Mouse (Mus musculus): ENCODE measurements around the gene Mllt6. TPM values are rescaled to one million over a fixed set of nuclear protein-coding genes. Genes with fewer than 3 reads are reported as not detected.
A peak's percentile ranks its signal among the peaks of the same experiment; 100 is the strongest.
"Not testable (repeated sequence)": the region's sequence is repeated elsewhere in the genome, so short reads cannot be mapped to it uniquely, and the experiment has no call there.

Mllt6 gene
- polyA plus RNA-seq, 1 experiment from 2014 or later, result 0.21 TPM

DNA sequence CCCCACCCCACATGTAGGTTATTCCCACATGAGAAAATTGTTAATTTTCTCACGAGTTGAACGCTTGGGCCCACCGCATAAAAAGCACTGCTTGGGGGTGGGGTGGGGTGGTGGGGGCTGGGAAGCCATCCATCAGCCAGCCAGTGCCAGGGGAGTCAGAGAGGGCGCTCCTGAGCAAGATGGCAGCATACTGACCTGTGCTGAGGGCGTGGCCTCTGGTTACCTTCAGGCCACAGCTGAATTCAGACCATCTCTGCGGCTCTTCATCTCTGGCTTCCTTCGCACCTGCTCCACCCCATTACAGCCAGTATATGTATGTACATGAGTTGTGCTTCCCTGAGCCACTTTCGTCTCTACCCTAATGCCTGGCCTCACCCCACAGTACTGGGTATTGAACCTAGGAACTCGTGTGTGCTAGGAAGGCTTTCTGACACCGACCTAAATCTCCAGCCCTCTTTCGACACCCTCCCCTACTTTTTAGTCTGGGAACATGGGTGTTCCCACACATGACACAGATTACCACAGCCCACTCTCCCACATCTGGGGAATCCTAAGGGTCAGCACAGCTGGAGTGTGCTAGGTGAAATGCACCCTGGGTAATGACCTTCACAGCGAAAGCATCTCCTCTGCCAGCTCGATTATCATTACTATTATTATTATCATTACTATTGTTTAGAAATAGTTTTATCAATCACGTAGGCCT lies 6.8 kb upstream of the Mllt6 start:
- 67% methylated on average over 14 of the region's 14 CpGs for WGBS (ENCODE audit: insufficient replicate concordance)
- Histone ChIP-seq H3K27me3 (ENCODE audit: control insufficient read depth, insufficient read depth, low read depth, low read length) (peaks cover 29% of the 10 kb centered on the region), H3K36me3 (ENCODE audit: control insufficient read depth, insufficient read depth) (no peaks in the 10 kb centered on the region), H3K27ac (ENCODE audit: low read length) (no peak overlapping the region), H3K9me3 (replicated peaks; ENCODE audit: control insufficient read depth, low read length) (no peaks in the 10 kb centered on the region), H3K4me1 (ENCODE audit: control insufficient read depth, low read depth, low read length) (peaks cover 14% of the 10 kb centered on the region), H3K4me3 (ENCODE audit: low read depth, low read length) (no peak overlapping the region), H3K4me2 (ENCODE audit: low read depth, low read length) (no peak overlapping the region), H3K9ac (ENCODE audit: low read depth, low read length) (no peak overlapping the region)
- no peak for ATAC-seq (ENCODE audit: low read depth)

DNA sequence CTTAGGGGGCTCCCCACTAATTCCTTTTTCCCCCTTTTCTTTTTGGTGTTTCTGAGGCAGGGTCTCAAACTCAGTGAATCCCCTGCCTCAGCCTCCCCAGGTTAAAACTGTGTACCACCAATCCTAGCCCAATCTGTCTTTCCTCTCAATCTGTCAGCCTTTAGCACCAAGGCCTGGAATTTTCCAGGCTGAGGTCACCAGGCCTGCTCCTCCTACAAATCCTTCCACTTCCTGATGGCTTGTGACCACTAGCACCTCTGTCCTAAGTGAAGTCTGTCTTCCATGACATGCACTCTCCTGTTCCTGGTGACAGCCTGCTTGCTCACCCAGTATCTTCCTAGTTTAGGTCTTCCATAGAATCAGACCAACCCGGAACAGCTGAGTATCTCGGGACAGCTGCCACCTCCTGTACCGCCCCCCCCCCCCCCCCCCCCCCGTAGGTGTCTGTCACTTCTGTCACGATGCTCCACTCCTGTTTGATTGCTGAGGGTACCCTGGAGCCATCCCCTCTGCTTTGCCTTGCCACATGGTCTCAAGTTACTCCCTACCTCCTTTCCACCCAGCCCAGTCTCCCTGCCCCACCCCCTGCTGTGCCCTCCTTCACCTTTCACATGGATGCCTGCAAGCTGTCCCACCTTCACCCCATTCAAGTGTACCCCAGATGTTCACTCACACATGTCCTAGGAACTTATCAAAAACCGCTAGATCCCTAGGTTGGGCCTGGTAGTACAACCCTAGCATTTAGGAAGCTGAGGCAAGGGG lies 5.8 kb upstream of the Mllt6 start:
- Histone ChIP-seq H3K27ac (ENCODE audit: low read length) (no peak overlapping the region), H3K27me3 (ENCODE audit: control insufficient read depth, insufficient read depth, low read depth, low read length) (peaks cover 38% of the 10 kb centered on the region), H3K9me3 (replicated peaks; ENCODE audit: control insufficient read depth, low read length) (no peaks in the 10 kb centered on the region), H3K4me1 (ENCODE audit: control insufficient read depth, low read depth, low read length) (peaks cover 20% of the 10 kb centered on the region), H3K36me3 (ENCODE audit: control insufficient read depth, insufficient read depth) (no peaks in the 10 kb centered on the region), H3K9ac (ENCODE audit: low read depth, low read length) (no peak overlapping the region), H3K4me3 (ENCODE audit: low read depth, low read length) (no peak overlapping the region), H3K4me2 (ENCODE audit: low read depth, low read length) (no peak overlapping the region)
- ATAC-seq (ENCODE audit: low read depth), result no peak
- whole genome bisulfite sequencing (ENCODE audit: insufficient replicate concordance), result 54% methylated on average over 4 of the region's 6 CpGs

- not testable (repeated sequence) for H3K36me3 ChIP-seq (ENCODE audit: control insufficient read depth, insufficient read depth); H3K27ac ChIP-seq (ENCODE audit: low read length); H3K9ac ChIP-seq (ENCODE audit: low read depth, low read length); H3K4me2 ChIP-seq (ENCODE audit: low read depth, low read length); ATAC-seq (ENCODE audit: low read depth); H3K9me3 ChIP-seq (replicated peaks; ENCODE audit: control insufficient read depth, low read length); H3K4me3 ChIP-seq (ENCODE audit: low read depth, low read length)
- peaks cover 44% of the 10 kb centered on the region for H3K27me3 ChIP-seq (ENCODE audit: control insufficient read depth, insufficient read depth, low read depth, low read length)
- 57% methylated on average over 6 of the region's 6 CpGs for WGBS (ENCODE audit: insufficient replicate concordance)
- peaks cover 21% of the 10 kb centered on the region for H3K4me1 ChIP-seq (ENCODE audit: control insufficient read depth, low read depth, low read length)
Observed at GRCm38 (mm10) chr11:97657967-97658366, 5.2 kb upstream of the Mllt6 start.

- Histone ChIP-seq H3K27ac (ENCODE audit: low read length) (peak overlapping the region; percentile 33; the same call in 1 of the 2 replicates), H3K4me3 (ENCODE audit: low read depth, low read length) (0 out of 2 replicates have a peak overlapping the region, but pooled peaks have one; percentile 64), H3K9me3 (replicated peaks; ENCODE audit: control insufficient read depth, low read length) (no peaks in the 10 kb centered on the region), H3K36me3 (ENCODE audit: control insufficient read depth, insufficient read depth) (no peaks in the 10 kb centered on the region), H3K9ac (ENCODE audit: low read depth, low read length) (no peak overlapping the region), H3K4me1 (ENCODE audit: control insufficient read depth, low read depth, low read length) (peaks cover 21% of the 10 kb centered on the region), H3K27me3 (ENCODE audit: control insufficient read depth, insufficient read depth, low read depth, low read length) (peaks cover 52% of the 10 kb centered on the region), H3K4me2 (ENCODE audit: low read depth, low read length) (peak overlapping the region; percentile 77)
- ATAC-seq (ENCODE audit: low read depth), result no peak
- 32% methylated on average over 11 of the region's 11 CpGs for WGBS (ENCODE audit: insufficient replicate concordance)
Observed at GRCm38 (mm10) chr11:97658751-97659266, 4.4 kb upstream of the Mllt6 start.

DNA sequence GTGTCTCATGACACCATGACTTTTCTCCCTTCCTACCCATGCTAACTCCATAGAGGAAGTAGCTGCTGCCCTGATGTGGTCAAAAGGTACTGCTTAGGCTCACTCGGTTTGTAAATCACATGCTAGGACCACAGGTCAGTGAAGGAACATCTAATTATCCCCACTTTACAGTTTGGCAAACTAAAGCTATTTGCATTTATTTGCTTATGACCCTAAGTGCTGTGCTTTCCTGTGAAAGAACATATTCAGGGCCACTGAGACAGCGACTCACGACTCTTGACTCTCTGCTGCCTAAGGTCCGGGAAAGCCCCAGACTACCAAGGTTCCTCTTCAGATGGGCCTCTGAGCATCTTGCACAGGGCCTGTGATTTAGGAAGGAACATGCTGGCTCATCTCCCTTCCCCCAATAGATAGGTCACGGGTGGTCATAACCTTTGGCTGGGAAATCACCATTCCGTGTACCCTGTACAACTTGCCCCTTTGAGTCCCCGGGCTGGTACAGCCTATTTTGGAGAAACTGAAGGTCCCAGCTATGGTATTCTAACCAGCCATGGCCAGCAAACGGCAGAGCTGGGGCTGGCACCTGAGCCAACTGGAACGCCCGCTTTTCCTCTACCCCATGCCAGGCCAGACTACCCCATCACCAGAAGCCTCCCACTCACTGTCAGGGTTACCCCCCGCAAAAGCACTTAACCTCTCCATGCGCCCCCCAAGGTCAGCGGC lies 3.8 kb upstream of the Mllt6 start:
- no peak for ATAC-seq (ENCODE audit: low read depth)
- Histone ChIP-seq H3K4me3 (ENCODE audit: low read depth, low read length) (peak overlapping the region; percentile 64), H3K27me3 (ENCODE audit: control insufficient read depth, insufficient read depth, low read depth, low read length) (peaks cover 59% of the 10 kb centered on the region), H3K9me3 (replicated peaks; ENCODE audit: control insufficient read depth, low read length) (no peaks in the 10 kb centered on the region), H3K36me3 (ENCODE audit: control insufficient read depth, insufficient read depth) (no peaks in the 10 kb centered on the region), H3K27ac (ENCODE audit: low read length) (peak overlapping the region; percentile 74), H3K9ac (ENCODE audit: low read depth, low read length) (peak overlapping the region; percentile 62), H3K4me1 (ENCODE audit: control insufficient read depth, low read depth, low read length) (peaks cover 21% of the 10 kb centered on the region), H3K4me2 (ENCODE audit: low read depth, low read length) (peak overlapping the region; percentile 77)
- 4% methylated on average over 13 of the region's 13 CpGs for WGBS (ENCODE audit: insufficient replicate concordance)

DNA sequence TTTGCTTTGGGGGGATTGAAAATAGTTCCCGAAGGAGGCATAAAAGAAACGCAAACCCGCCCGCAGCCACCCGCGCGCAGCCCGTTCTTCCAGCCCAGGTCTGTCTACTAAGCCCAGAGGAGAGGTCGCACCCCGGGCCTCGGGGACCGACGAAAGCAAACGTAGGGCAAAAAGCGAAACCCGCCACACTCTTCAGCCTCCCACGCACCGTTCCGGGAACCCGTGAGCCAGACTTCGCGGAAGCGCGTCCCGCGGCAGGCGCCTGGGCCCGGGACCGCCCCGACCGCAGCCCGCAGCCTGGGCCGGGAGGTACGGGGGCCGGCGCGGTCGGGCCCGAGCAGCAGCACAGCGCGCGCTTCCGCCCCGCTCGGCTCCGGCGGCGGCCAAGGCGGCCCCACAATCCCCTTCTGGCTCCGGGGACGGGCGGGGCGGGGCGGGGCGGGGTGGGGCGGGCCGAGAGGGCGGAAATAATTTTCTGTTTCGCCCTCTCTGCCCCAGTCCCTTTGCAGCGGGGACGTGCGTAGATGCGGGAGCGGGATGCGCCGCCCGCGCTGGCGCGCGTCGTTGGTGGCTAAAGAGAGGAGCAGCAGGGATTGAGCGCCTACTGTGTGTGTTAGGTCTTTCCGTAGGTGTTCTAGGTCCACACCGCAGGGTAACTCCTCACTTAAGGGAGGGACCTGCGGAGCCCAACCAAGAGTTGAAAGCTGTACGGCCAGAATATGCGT lies 3.1 kb upstream of the Mllt6 start:
- WGBS (ENCODE audit: insufficient replicate concordance), result under 1% methylated on average over 66 of the region's 78 CpGs
- H3K4me1 ChIP-seq (ENCODE audit: control insufficient read depth, low read depth, low read length), result peaks cover 21% of the 10 kb centered on the region

GRCm38 (mm10) chr11:97660734-97661647 lies 2.2 kb upstream of the Mllt6 start:
- Histone ChIP-seq H3K4me3 (ENCODE audit: low read depth, low read length) (peak overlapping the region; percentile 64), H3K36me3 (ENCODE audit: control insufficient read depth, insufficient read depth) (no peaks in the 10 kb centered on the region), H3K9me3 (replicated peaks; ENCODE audit: control insufficient read depth, low read length) (no peaks in the 10 kb centered on the region), H3K9ac (ENCODE audit: low read depth, low read length) (no peak overlapping the region), H3K4me2 (ENCODE audit: low read depth, low read length) (peak overlapping the region; percentile 77), H3K27ac (ENCODE audit: low read length) (no peak overlapping the region), H3K4me1 (ENCODE audit: control insufficient read depth, low read depth, low read length) (peaks cover 21% of the 10 kb centered on the region), H3K27me3 (ENCODE audit: control insufficient read depth, insufficient read depth, low read depth, low read length) (peaks cover 74% of the 10 kb centered on the region)
- WGBS (ENCODE audit: insufficient replicate concordance), result 3% methylated on average over 27 of the region's 27 CpGs
- ATAC-seq (ENCODE audit: low read depth), result no peak

More for the DNA sequence above, 3.1 kb upstream of the Mllt6 start:
- peak overlapping the region; percentile 74 for H3K27ac ChIP-seq (ENCODE audit: low read length)
- no peaks in the 10 kb centered on the region for H3K9me3 ChIP-seq (replicated peaks; ENCODE audit: control insufficient read depth, low read length)
- peak overlapping the region; percentile 77 for H3K4me2 ChIP-seq (ENCODE audit: low read depth, low read length)
- no peaks in the 10 kb centered on the region for H3K36me3 ChIP-seq (ENCODE audit: control insufficient read depth, insufficient read depth)
- H3K27me3 ChIP-seq (ENCODE audit: control insufficient read depth, insufficient read depth, low read depth, low read length), result peaks cover 66% of the 10 kb centered on the region
- peak overlapping the region; percentile 64 for H3K4me3 ChIP-seq (ENCODE audit: low read depth, low read length)
- ATAC-seq (ENCODE audit: low read depth), result peak; percentile 87
- H3K9ac ChIP-seq (ENCODE audit: low read depth, low read length), result peak overlapping the region; percentile 62

Measured in liver, embryonic 16.5 days (tissue).